Mouse (Mus musculus) small intestine, adult 2 months (tissue): ENCODE results near the gene Ddx10. TPM values are rescaled to one million over a fixed set of nuclear protein-coding genes. Genes with fewer than 3 reads are reported as not detected.

ENCODE experiments used
- H3K27ac ChIP-seq: fragments of 200-500 bp; 2 replicates; pipeline ENCODE4 v1.5.1; 2012; ENCODE audit warnings: low read depth, low read length, control low read depth, inconsistent platforms; ENCODE audit not compliant: insufficient read depth
- H3K27me3 ChIP-seq: fragments of 200-500 bp; 2 replicates; pipeline ENCODE4 v1.6.1; 2012; ENCODE audit warnings: mild to moderate bottlenecking, moderate library complexity, low read length, inconsistent platforms; ENCODE audit not compliant: control insufficient read depth, insufficient read depth
- H3K36me3 ChIP-seq: fragments of 200-500 bp; 2 replicates; pipeline ENCODE4 v1.6.1; 2012; ENCODE audit warnings: mild to moderate bottlenecking, low read length, control low read depth, inconsistent platforms; ENCODE audit not compliant: control insufficient read depth, insufficient read depth
- H3K4me1 ChIP-seq: fragments of 200-500 bp; 2 replicates; pipeline ENCODE4 v1.6.1; 2012; ENCODE audit warnings: low read length, inconsistent platforms, mixed read lengths; ENCODE audit not compliant: control insufficient read depth, insufficient read depth, insufficient read length
- H3K4me3 ChIP-seq: fragments of 200-500 bp; 2 replicates; pipeline ENCODE4 v1.5.1; 2012; ENCODE audit warnings: low read depth, mild to moderate bottlenecking, control low read depth, inconsistent platforms, low read length, moderate library complexity
- CTCF ChIP-seq: fragments of 200-500 bp; IDR thresholded peaks from 2 replicates; pipeline ENCODE4 v1.5.1; 2012; ENCODE audit warnings: low read depth, mild to moderate bottlenecking, control low read depth, inconsistent platforms, low read length, moderate library complexity, mixed read lengths; ENCODE audit not compliant: insufficient replicate concordance, insufficient read length; ENCODE audit errors: extremely low read depth
- POLR2A ChIP-seq: fragments of 200-500 bp; IDR thresholded peaks from 2 replicates; pipeline ENCODE4 v1.6.1; 2012; ENCODE audit warnings: low read depth, mild to moderate bottlenecking, control low read depth, inconsistent platforms, low read length, moderate library complexity
- WGBS: fragments of 180-500 bp; shearing (Covaris S2); methylation state at CpG from one replicate; pipeline ENCODE4 v1.1.7; 2018; 5-methylcytosine and 5-hydroxymethylcytosine counted together
- polyA plus RNA-seq: library from polyadenylated mRNA; depleted of rRNA; stranded (reverse); fragments of >200 nt; gene quantifications from 2 replicates; pipeline ENCODE4 v1.2.3, GENCODE M21; 2012

Gene Ddx10
- polyA plus RNA-seq, 1 experiment = 0.39 TPM

DNA sequence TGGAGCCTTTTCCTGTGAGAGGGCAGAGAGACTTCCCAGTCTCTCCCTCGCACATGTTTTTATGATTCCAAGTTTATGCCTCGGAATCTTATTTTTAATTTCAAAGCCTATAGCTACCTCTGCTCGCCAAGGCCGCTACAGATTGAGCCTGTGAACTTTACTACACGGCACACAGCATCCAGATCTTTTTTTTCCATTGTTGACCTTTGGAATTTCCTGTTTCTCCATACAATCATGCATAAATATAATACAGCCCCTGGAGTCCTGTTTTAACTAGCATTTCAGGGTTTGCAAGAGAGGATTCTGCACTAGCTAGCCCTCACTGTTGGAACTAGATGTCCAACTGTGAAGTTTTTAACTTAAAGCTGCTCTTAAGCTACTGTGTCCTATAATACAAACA, 24.4 kb upstream of the Ddx10 start:
- whole genome bisulfite sequencing = 13% methylated on average over 5 of the region's 5 CpGs

DNA sequence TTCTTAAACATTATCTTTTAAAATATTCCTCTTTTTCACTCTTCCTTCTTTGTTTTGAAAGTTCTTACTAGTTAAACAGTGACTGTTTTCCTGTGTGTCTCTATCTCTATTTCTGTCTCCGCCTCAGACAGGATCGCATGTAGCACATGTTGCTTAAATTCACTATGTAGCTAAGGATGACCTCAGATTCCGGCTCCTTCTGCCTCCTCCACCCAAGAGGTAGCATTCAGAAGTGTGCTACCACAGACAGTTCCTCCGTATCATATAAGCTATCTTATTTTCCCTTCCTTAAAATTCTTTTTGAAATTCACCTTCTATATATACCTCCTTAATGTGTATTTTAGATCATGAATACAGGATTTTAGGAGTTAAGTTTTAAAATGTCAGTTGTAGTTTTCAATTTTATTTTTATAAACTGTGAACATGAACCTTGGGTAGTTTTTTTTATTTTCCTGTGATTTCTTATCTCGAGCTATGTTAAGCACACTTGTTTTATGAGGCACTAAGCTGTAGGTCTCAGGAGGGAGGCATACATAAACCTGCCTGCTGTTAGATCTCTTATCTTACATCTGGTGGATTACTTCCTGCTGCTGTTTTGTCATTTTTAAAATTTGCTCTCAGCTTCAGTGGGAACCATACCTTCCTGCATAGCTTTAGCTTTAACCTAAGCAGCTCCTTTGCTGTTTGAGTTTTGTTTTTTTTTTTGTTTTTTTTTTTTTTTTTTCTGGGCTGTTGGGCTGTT, 23.6 kb upstream of the Ddx10 start:
- H3K27me3 ChIP-seq = no peaks in the 10 kb centered on the region
- no peak overlapping the region for H3K4me3 ChIP-seq
- 34% methylated on average over 5 of the region's 5 CpGs for WGBS
- H3K4me1 ChIP-seq = peaks cover 5% of the 10 kb centered on the region; the same call in 1 of the 2 replicates
- peak overlapping the region; percentile 73 for H3K27ac ChIP-seq
- no peaks in the 10 kb centered on the region for H3K36me3 ChIP-seq
- TF ChIP-seq CTCF (no peak), POLR2A (no peak)

More for the DNA sequence above, 24.4 kb upstream of the Ddx10 start:
- Histone ChIP-seq H3K27me3 (no peaks in the 10 kb centered on the region), H3K27ac (peak overlapping the region; percentile 73), H3K4me1 (peaks cover 5% of the 10 kb centered on the region; the same call in 1 of the 2 replicates), H3K4me3 (no peak overlapping the region), H3K36me3 (no peaks in the 10 kb centered on the region)
- TF ChIP-seq CTCF = no peak
- TF ChIP-seq POLR2A = no peak

DNA sequence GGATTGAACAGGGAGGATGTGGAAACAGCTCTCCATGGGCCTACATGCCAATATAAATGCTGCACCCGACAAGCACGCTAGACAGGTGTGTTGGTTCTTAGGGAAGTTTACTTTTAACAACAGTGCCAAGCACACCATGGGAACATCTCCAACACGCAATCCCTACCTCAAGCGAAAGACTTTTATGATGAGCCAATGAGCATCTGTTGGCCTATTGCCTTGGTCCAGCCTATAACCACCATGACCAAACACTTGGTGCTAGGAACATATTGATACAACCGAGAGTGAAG, 21.6 kb upstream of the Ddx10 start:
- H3K36me3 ChIP-seq = no peaks in the 10 kb centered on the region
- no peaks in the 10 kb centered on the region for H3K27me3 ChIP-seq
- TF ChIP-seq POLR2A (no peak), CTCF (no peak)
- peaks cover 5% of the 10 kb centered on the region; the same call in 1 of the 2 replicates for H3K4me1 ChIP-seq
- 72% methylated on average over 5 of the region's 5 CpGs for WGBS
- H3K4me3 ChIP-seq = no peak overlapping the region
- no peak overlapping the region for H3K27ac ChIP-seq

DNA sequence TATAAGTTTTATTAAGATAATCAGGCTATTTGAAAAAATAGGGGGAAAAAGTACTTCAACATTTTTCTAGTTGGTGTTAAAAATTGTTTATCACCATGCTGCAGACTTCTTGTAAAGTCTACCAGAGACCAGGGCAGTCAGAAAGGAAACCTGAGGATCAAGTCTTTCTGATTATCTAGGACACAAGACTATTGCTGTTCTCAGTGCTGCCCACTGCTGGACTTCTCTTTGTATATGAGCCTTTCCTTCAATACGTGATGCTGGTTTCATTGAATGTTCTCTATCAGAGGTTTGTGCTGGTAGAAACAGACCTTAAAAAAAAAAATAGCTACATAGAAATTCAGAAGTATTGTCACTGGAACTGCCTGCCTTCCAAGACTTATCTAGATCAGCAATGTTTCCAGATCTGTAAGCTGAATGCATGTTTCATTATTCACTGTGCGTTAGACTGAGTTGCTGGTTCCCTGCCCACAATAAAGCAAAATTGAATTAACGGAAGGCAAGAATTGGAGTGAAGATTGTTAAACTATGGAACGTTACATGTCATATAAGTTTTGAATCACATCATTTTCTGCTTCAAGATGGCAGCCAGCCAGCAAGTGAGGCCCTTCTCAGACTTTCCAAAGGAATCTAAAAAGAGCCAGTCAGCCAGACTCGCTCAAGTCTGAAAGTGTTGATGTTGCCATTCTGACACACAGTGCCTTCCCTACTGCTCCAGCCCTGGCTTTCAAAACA, 21.0 kb upstream of the Ddx10 start:
- Histone ChIP-seq H3K27me3 (no peaks in the 10 kb centered on the region), H3K4me3 (no peak overlapping the region), H3K4me1 (peaks cover 5% of the 10 kb centered on the region; the same call in 1 of the 2 replicates), H3K36me3 (no peaks in the 10 kb centered on the region), H3K27ac (no peak overlapping the region)
- WGBS = 70% methylated on average over 5 of the region's 5 CpGs
- TF ChIP-seq POLR2A (no peak), CTCF (no peak)

- Histone ChIP-seq H3K36me3 (no peaks in the 10 kb centered on the region), H3K27ac (no peak overlapping the region), H3K4me1 (peaks cover 5% of the 10 kb centered on the region; the same call in 1 of the 2 replicates), H3K4me3 (no peak overlapping the region), H3K27me3 (no peaks in the 10 kb centered on the region)
- TF ChIP-seq POLR2A (no peak), CTCF (no peak)
- WGBS = 73% methylated on average over 5 of the region's 5 CpGs
Observed at GRCm38 (mm10) chr9:53268036-53268435, 20.2 kb upstream of the Ddx10 start.

DNA sequence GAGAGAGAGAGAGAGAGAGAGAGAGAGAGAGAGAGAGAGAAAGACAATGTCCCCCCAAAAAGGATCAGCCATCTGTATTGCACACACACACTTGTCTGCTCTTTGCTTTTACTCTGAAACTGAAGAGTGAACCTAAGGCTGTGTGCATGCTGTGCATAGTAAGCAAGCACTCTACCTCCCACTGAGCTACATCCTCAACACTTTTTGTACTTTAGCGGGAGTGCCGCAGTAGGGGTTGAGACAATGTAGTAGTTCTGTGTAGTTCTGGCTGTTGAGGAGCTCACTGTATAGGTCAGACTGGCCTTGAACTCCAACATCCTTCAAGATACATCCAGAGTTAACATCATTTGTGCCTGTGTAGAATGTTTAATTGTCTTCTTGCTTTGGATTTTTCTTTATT, 17.7 kb upstream of the Ddx10 start:
- no peaks in the 10 kb centered on the region for H3K36me3 ChIP-seq
- no peaks in the 10 kb centered on the region for H3K27me3 ChIP-seq
- H3K4me3 ChIP-seq = no peak overlapping the region
- H3K27ac ChIP-seq = no peak overlapping the region
- no peak for TF ChIP-seq POLR2A
- TF ChIP-seq CTCF = no peak
- H3K4me1 ChIP-seq = no peaks in the 10 kb centered on the region
- 95% methylated on average over 2 of the region's 2 CpGs for WGBS

DNA sequence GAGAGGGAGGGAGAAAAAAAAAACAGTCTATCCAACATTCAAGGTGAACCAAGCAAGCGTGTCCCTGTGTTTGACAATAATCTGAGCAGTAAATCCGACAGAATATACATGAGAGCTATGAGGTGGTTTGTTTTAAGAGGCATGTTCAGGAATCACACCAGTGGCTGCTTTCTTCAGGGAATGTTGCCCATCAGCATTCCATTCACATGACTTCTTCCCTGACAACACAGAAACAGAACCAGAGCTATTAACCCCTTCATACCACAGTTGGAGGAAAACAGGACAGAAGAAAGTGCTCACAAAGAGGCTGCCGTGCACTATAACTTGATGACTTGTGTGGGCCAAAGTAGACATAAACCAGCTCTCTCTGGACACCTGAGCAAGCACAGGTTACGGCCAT, 16.5 kb upstream of the Ddx10 start:
- 58% methylated on average over 4 of the region's 4 CpGs for WGBS
- no peak overlapping the region for H3K27ac ChIP-seq
- H3K4me1 ChIP-seq = no peaks in the 10 kb centered on the region

More for the DNA sequence above, 16.5 kb upstream of the Ddx10 start:
- no peaks in the 10 kb centered on the region for H3K27me3 ChIP-seq
- no peak overlapping the region for H3K4me3 ChIP-seq
- no peak for TF ChIP-seq CTCF
- TF ChIP-seq POLR2A = no peak
- no peaks in the 10 kb centered on the region for H3K36me3 ChIP-seq
